Mouse (Mus musculus) NIH3T3 (cell line): ENCODE data around the gene Glb1l.
"Not testable (repeated sequence)": the region's sequence is repeated elsewhere in the genome, so short reads cannot be mapped to it uniquely, and the experiment has no call there.

ENCODE experiments used
- DNase-seq: peaks from one replicate; pipeline ENCODE4 v3.0.0-alpha.2; 2012; ENCODE audit warnings: low read depth

The Glb1l gene

DNA sequence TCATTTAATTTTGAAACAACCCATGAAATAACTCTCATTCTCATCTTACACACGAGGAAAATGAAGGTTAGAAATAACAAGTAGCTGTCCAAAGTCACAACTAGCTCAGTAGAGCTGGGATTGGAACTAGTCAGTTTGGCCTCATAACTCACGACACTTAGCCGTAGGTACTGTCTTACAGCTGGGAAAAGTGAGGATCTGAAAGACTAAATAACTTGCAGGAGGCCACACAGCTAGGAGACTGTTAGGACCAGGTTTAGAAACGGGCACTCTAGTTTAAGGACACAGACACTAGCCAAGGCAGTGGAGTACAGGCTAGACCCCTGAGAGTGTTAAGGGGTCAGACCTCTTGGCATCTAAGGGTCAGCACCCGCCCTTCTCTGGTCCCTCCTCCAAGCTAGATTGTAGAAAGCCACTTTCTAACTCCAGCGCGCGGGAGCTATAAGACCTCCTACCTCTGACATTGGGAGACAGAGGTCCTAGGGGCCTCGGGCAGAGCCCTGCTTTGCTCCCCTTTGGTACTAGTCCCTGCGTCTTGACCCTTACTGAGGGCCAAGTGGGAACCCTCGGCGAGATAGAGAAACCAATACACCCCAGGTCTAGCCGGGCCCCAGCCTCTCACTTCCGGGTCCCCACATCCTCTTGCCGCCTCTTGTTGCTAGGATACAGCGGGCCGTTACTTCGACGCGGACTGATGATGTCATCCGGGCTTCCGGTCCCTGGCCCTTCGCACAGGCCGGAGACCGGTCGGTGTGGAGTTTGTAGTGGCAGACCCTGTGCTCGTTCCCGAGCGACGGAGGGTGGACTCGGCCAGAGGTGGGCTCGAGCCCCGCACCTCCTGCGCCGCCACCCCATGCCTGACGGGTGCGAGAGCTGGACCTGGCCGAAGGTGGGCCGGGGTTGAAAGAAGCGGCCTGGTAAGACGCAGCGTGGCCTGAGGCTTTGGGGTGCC is at the start of gene Glb1l, which contains the start of gene Stk16:
Gene Glb1l (minus strand): TSS at position 678 of the 952 bp plus-strand sequence.
Gene Stk16 (plus strand): TSS at position 703 of the 952 bp plus-strand sequence.
- DNase-seq: peak; percentile 99

DNA sequence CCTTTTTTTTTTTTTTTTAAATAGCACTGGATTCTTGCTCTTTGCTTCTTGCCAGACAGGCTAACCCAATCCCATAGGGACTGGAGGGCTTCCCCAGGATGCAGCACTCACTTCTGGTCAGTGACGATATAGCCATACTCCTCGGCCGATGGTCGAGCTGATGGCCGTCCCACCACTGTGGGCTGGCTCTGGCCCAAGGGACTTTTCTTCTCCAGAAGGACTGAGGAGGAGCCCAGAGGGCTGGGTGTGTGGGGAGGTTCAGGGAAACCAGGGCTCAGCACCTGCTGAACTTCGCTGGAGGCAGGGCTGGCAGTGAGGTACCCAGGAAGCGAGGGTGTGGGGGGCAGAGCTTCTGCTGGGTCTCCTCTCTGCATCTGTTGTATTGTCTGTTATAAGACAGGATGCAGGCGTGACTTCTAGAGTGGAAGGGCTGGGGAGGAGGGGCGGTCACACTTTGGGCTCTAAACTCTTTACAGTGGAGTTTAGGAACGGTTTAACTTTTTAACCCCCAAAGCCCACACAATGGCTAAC is 45.0 kb upstream of the Glb1l start:
- no peak for DNase-seq

DNA sequence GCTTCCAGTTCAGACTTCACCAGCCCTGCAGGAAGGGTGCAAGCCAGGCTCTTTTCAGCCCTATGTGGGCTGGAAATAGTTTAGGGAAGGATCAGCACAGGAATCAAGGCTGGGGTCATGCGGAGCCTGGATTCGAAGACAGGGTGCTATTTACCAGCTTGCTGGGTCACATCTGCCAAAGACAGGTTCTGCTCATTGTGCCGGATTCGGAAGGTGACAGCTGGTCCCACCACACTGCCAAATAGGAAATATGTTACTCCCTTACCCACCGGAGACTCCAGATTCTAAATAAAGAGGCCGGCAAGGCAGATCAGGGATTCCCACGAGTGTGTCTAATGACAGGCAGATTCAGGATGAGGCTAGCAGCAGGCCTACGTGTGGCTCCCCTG is 44.0 kb upstream of the Glb1l start:
- DNase-seq: no peak

DNA sequence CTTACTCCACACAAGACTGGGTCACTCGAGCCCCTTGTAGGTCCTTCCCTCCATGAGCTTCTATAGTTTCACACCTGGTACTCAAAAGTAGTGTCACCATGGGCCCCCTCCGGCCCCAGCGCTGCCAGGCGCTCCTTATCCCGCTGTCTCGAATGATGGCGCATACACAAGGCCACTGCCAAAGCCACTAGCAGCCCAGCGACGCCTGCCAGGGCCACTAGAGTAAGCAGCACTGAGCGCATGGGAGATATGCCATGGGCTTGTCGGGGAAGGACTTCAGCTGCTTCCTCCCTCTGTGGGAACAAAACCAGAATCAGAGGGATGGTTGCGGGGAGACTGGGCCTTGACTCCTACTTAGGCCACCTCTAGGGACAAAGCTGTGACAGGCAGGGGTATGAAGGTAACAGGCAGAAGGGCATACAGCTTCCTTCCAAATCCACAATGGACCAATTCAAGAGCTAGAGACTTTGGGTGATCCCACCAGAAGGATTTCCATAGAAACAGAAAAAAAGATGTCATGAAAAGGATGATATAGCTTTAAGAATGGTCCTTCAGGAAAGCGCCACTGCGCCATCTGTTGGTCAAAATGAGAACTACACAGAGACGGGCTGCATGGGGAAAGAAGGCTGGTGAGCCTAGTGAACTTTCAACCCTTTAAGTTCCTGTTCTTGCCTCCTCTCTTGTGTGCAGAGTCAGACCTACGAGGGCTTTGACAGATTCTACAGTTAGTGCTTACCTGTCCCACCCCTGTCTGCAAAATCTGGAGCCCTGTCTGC is 43.4 kb upstream of the Glb1l start:
- DNase-seq: peak; percentile 93

DNA sequence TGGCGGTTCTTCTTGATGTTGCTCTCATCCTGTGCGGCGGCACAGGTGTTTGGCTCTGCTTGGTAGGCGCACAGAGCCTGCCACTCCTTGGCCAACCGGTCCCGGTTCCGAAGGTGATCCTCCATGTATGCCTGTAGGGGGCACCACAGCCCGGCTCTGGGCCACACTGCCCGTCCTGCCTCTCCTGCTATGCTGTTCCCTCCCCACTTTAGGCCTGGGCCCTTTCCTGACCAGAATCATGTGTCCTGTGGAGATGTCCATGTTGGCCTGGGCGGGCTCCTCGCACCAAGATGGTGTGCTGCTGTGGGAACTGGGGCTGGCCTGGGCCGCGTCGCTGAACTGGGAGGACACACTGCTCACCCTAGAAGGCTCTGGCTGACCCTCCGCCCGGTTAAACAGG is 42.4 kb upstream of the Glb1l start:
- DNase-seq: no peak

DNA sequence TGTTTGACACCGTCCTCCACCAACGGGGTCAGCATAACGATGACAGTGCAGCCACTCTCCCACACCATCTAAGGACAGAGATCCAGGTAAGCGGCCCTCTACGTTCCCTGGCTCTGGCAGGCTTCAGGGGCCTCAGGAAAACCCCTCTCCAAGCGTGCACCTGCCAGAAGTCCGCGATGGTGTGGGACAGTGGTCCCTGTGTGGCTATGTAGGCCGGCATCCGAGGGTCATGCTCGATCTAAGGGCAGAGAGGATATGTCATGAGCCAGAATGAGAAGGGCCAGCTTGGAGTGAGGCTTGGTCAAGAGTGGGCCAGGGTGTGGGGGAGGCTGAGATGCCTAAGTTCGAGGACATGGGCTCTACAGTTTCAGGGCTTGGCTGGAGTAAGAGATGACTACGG is 41.7 kb upstream of the Glb1l start:
- DNase-seq: no peak

DNA sequence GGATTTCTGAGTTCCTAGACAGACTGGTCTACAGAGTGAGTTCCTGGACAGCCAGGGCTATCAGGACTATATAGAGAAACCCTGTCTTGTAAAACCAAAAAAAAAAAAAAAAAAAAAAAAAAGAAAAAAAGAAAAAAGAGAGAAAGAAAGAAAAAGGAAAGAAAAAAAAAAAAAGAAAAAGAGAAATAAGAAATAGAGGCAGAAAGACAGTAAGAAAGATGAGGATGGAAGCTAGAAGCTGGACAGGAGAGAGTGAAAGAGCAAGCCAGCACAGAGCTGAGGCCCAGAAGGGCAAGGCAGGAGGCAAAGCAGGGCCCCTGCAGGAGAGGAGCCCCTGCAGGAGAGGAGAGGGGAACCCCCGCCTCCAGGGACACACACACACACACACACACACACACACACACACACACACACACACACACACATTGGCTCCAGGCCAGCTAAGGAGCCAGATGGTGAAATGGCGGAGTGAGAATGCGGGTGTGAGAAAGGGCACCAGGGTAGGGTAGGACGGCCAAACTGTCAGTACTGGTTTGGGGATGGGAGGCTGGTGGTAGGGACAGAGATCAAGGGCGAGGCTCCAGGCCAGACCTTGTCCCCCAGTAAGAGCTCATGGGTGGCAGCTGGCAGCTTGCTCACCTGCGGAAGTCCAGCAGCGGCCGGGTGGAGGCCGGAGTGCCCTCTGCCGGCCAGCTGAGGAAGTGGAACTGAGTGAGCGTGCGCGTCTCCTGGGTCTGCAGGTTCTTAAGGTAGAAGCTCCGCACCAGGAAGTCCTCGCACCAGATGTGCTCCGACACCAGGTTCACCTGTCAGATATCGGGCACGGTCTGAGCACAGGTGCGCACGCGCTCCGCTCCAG is 40.7 kb upstream of the Glb1l start:
- no peak for DNase-seq

DNA sequence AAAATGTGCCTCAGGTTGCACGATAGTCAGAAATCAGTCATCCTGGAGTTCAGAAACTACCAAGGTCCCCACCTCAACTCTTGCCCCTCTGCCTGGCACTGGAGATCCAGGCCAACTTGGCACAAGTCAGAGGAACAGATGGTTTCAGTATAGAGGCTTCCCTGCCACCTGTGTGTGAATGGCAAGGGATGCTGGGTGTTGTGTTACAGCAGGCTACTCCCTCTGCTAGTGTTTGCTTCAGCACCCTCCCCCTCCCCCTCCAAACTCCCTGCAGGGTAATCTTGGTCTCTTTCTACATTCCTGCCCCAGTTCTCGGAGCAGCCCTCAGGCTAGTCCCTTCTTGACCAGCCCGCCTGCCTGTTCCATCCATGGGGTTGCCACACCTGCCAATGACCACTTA is 39.9 kb upstream of the Glb1l start:
- peak; percentile 48 for DNase-seq

DNA sequence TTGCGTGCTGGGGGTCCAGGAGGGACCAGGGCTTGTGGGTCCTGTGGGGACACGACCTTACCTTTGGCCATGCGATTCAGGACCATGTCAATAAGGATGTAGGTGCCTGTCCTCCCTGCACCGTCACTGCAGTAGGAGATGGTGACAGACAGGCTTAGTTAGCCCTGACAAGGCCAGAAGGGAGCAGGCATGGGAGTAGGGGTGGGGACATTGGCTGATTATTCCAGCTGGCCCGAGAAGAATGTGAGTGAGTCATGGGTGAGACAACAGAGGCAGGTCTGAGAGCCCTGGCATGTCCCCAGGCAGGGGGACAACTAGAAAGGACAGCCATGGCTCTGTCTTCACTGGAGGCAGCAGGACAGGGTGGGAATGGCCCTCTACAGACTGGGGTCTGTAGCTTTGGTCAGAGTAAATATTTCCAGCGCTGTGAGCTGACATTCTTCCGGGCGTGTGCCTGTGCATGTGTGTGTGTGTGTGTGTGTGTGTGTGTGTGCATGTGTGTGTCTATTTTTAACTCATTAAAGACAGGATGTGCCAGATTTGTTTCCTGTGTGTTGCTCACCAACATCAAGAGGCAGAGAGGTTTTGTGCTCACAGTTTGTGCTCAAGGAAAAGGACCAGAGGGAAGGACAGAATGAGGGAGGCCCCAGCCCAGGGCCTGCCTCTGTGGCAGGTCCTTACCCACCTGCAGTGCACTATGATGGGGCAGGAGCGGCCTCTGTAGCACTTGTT is 37.6 kb upstream of the Glb1l start:
- peak; percentile 76 for DNase-seq

DNA sequence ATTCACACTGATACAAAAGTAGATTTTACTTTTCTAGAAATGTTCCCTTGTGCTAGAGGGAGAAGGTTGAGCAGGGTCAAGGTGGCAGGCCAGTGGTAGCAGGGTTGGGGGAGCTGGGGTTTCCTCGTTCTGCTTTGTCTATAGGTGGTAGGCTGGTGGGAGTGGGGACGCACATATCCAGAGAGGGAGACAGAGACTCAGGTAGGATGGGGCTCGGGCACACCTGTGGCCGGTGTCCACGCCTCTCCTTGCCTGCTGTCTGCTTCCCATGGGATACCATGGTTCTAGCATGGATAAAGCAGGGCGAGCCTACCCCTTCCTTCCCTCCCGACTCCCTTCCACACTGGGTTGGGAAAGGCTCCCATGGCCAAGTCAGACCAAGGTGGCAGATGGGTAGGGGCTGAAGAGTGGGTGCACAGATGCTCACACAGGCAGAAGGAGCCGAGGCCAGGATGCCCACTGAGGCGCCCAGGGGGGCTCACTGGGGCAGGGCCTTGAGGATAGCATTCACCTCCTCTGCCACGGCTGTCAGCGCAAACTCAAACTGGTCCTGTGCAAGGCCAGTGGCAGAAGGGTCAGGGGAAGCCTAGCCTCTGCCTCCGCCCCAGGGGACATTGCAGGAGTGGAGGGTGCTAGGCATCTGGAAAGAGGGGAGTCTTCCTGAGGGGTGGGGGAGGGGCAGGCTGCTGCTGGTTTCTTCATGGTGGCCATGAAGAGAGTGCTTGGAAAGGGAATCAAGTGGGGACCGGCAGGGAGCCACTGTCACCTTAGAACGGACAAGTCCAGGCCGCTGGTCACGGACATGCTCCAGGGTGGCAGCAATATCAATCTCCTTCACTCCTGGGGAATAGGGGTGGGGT is 36.7 kb upstream of the Glb1l start:
- DNase-seq: no peak

DNA sequence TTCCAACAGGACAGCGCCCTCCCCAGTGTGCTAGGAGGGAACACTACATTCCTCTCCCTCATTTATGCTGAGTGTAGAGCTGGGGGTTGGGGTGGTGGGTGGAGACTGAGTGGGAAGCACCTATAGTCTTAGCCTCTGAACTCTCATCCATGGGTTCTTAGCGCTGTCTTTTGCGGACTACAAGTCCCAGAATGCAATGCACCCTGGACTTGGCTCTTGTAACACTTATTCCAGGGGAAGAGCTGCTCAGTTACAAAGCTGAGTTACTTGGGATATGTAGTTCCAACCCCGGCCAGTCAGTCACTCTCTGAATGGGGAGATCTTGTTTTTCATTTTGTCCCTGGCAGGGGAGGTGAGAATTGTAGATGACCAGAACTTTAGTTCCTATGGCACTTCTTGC is 34.2 kb upstream of the Glb1l start:
- peak; percentile 61 for DNase-seq

DNA sequence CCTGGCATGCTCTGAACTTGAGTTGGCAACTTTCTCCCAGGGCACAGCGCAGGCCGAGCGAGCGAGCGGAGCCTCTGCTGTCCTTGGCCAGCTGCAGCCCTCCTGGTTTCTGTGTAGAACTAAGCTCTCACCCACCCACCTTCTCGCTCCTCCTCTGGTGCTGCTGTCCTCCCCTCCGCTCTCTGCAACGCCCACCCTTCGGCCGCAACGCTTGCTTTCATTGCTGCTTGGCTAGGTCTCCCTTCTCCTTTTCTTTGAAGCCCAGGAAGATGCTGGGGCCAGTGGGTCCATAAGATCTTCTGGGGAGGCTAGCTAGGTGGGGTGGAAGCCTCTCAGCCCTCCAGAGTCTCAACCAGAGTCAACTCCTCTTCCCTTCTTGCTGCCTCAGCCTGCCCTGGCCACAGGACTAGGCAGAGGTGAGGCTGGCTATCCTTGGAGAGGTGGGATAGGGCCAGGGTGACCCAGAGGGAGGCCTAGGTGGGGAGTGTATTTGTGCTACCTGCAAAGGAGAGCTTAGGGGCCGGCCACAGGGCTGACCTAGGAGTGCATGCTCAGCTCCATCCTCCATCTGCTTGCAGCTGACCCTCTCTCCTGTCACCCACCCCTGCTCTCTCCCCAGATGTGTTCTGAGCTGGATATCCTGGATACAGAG is 33.7 kb upstream of the Glb1l start:
- no peak for DNase-seq

DNA sequence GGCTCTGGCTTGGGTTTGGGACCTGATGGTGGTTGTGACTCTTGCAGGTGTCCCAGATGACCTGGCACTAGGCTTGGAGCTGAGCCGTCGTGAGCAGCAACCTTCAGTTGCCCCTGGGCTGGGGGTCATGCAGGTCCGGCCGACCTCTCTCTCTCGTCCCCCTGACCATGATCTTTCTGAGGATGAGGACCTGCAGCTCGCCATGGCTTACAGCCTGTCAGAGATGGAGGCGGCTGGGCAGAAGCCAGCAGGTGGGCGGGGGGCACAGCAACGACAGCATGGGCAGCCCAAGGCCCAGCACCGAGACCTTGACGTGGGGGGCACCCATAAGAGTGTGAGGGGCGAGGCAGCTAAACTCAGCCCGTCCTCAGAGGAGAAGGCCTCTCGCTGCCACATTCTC is 32.8 kb upstream of the Glb1l start:
- DNase-seq: no peak

DNA sequence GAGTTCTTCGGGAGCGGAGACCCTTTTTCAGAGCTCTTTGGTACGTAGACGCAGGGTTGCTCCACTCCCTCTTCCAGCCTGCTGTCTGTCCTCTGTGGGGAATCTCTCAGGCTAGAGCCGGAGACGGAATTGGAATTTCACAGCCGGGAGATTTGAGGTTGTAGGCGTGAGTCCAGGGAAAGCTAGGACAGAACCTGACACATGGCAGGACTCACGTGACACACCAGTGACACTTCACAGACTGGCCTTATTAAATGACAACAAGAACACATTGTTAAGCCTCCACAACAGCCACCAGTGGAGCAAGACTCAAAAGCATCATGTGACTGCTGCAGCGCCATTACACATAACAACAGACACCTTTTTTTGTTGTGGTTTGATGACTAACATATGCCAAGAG is 29.0 kb upstream of the Glb1l start:
- no peak for DNase-seq

DNA sequence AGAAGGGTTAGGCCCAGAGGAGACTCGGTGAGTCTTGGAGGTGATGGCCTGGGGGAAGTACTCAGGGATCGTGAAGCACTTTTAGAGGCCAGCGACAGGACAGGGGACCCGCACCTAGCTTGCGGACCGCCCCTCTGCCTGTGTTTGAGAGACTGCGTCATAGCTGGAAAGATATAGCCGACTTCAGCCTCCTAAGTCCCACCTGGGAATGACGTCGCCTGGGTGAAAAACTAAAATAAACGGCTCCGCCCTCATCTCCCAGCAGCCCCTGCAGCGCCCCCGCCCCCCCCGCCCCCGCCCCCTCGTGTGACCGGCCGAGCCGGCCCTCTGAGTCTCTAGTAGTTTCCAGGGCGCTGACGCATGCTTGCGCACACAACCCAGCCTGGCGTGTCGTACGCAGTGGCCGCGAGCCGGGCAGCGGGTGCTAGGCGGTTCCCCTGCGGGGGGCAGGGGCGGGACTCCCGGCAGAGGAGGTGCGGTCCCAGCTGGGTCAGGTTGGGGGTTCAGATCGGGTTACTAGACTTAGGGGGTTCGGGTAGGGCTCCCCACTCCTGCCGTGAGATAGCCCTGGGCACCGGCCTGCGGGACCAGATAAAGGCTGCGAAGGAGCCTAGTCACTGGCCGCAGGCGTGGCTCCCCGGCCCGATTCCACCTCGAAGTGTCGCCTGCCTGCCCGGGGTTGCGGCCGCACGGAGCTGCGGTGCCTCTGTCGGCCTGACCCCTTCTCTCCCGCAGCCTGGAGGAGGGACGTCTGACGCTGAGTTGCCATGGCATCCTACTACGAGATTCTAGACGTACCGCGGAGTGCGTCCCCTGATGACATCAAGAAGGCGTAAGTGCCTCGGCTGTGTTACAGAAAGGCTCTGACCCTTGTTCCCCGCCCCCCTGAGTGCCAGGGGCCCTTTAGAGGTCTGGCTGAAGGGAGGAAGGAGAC is 25.8 kb upstream of the Glb1l start, which contains the start of gene Dnajb2:
Gene Dnajb2 (plus strand): TSS at position 290 of the 934 bp plus-strand sequence.
- DNase-seq: peak; percentile 94

DNA sequence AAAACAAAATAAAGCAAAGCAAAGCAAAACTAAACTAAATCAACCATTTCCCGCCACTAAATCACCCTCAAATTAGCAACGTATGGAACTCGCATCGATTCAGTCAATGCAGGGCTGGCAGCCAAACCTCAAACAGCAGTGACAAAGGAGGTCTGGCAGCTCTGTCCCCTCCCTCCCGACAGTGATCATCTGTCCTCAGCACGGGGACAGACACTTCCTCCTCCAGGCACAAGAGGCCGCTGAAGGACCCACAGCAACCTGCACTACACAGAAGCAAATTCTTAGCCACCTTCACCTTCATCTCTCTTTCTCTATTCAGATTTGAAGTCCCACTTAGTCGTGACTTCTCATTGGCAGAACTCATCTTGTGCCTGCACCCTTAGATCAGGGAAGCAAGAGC is 24.0 kb upstream of the Glb1l start:
- peak; percentile 43 for DNase-seq

DNA sequence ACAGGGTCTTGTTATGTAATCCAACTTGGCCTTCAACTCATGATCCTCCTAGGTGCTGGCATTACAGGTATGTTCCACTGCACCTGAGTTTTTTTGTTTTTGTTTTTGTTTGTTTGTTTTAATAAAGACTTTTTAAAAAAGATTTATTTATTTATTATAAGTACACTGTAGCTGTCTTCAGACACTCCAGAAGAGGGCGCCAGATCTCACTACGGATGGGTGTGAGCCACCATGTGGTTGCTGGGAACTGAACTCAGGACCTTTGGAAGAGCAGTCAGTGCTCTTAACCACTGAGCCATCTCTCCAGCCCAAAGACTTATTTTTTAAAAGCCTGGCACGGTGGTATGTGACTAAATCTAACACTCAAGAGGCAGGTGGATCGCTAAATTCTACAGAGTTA is 21.9 kb upstream of the Glb1l start:
- DNase-seq: not testable (repeated sequence)

DNA sequence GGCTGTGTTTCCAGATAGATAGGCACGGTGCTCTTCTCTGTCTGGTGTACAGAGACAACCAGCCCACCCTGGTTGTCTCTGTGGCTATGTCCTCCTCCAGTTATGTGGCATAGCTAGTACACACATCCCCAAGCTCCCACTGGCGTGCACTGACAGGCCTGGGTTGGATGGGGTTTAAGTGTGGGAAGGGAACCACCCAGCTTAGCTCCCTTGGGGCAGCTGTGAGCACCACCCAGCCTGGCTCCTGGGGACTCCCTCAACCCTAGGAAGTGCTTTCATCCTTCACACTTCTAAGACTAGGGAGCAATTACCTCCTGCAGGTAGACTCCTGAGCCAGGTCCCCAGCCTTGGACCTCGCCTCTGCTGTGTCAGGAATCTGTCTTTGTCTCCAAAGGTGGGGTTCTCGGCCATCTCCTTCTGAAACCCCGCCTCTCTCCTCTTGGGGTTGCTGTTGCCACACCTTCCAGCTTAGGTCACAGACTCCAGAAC is 21.1 kb upstream of the Glb1l start, which contains the start of gene A630095N17Rik:
Gene A630095N17Rik (minus strand): TSS at position 439 of the 489 bp plus-strand sequence.
- DNase-seq: no peak
